Mouse (Mus musculus): ENCODE results near the gene Sytl3.
"Not testable (repeated sequence)": the region's sequence is repeated elsewhere in the genome, so short reads cannot be mapped to it uniquely, and the experiment has no call there.

Sytl3 gene

DNA sequence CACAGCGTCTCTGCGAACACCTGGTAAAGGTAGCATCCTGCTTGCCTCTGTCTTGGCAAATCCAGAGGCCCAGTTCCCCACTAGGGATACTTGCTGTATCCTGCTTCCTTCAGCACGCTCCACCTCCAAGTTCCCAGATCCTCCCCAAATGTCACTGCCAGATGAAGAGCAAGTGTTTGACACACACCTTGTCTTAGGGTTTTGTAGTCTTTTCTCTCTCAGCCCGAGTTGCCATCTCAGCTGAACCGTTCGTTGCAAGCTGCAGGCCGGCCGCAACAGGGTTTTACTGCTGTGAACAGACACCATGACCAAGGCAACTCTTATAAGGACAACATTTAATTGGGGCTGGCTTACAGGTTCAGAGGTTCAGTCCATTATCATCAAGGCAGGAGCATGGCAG lies 12.1 kb upstream of the Sytl3 start:
- DNase-seq (ENCODE audit: low spot score) = not testable (repeated sequence)

DNA sequence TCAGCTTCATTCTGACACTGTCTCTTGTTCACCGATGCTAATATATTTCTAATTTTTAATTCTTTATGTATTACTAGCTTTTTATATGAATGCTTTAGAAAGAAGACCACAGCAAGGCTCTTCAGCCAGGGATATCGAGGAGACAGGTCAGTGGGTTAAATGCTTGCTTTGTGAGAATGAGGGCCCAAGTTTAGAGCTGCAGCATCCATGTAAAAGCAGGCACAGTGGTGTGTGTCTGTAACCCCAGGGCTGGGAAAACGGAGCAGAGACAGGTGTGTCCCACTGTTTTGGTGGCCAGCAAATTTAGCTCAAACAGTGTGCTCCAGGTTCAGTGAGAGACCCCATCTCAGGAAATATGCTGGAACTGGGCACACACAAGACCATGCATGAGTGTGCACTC lies 11.4 kb upstream of the Sytl3 start:
- DNase-seq (ENCODE audit: low spot score) = not testable (repeated sequence)

DNA sequence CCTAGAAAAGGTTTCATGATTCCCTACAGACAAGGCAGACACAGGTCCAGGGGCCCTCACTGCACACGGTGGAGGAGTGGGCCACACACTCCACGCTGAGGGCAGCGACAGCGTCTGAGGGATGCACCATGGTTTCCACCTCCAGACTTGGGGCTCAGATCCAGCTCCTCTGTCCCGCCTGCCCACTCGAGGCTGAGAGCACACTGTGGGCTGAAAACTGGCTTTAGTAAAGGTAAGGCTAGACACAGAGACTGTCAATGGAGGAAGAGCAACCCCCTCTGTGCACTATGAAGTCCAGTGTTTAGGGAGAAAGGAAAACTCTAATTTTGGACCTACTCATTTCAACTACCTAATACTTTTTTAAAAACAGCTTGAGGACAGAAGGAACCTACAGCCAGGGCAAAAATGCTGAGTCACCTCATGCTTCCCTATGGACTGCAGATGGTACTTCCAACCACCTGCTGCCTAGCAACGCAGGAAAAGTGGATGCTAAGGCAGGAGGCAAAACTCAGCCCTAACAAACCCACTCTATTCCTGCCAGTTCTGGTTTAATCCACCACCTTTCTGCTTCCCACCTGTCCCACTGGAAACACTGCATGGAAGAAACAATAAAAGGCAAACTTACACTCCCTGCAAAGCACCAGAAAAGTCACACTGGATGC lies 7.9 kb upstream of the Sytl3 start:
- DNase-seq (ENCODE audit: low spot score) = not testable (repeated sequence)

DNA sequence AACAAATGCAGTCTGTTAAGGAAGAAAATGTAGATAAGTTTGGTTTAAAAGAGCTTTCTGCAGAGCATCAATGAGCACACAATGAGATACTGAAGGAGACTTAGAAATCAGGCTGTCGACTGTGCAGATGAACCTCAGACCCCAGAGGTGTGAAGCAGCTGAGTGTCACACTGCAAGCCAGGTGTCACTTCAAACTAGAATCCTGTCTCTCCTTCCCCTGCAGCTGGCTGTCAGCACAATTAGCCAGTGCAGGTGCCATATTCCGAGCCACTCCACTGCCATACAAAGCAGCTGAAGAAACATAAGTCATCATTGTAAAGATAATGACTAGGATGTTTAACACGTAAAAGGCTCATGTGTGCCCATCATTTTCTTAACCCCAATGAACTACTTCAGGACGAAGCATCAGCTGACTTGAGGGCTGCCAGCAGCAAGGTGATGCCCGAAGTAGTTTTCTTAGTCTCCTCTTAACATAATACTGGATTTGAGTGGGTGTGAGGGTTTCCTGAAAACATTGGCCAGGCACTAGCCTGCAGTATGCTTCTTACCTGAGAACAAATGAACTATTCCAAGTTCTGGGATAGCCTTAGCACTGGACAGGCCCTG lies 5.4 kb upstream of the Sytl3 start:
- DNase-seq (ENCODE audit: low spot score) = not testable (repeated sequence)

DNA sequence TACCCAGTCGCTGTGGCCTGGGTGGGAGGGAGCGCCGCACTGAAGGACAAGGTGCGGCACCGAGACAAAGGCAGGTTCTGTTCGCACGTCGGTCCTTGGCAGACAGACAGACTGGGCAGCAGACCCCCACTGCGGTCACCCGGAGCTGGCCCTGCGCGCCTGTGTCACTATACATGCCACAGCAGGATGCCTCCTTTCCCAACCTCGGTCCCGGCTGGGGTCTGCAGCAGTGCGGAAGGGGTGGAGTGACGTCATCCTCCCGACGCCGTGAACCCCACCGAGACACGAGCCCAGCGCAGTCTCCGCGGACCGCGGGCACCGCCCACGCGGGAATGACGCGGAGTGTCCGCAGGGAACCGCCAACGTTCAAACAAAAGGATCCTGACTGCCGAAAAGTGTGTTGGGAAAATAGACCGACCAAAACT lies 3.8 kb upstream of the Sytl3 start:
- peak; percentile 91 for DNase-seq (ENCODE audit: low spot score)

DNA sequence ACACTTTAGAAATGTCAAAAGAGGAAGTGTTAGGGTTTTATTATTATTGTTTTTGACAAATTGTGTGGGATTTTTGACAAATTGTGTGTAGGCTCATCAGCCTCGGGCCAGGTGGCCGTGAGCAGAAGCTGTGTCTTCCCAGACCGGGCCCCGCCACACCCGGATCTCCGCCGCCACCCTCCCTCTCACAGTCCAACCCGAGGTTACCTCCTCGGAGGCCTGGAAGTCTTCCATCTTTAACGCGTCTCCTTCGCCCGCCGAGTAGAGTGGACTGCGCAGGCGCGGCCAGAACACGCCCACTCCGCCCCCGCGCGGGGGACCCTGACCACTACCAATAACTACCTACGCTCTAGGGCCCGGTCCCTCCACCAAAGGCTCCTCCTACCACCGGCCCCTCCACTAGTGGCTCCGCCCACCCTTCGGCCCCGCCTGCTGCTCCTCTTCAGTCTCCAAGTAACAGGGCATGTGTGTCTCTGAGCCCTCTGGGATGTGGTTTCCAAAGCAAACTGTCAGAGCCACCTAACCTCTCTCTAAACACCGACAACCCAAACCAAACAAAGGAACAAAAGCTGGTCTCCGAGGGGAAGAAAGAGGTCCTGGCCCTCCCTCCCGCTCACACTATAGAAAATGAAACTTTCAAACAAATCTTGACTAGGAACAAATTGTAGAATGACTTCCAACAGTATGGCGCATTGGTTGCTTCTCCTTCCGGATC lies 3.2 kb upstream of the Sytl3 start, which contains the start of gene Dynlt1f:
TSS of gene Dynlt1f (minus strand) at position 334 of the 715 bp plus-strand sequence.
- peak; percentile 50 for DNase-seq (ENCODE audit: low spot score)

DNA sequence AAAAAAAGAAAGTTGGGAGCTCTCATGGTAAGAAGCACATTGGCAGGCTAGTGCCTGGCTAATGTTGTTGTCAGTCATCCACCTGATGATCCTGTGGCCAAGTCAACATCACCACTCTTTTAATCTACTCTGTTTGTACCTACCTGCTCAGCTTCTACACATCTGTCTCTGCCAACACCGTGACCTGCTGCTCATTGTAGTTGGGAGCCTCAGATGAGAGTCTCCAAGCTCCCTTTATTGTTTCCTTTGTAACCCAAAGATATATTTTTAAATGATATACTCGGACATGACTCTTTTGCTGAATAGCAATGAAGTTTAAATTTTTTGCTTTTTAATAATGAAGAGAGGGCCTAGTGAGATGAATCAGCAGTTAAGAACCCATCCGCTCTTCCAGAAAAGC lies 2.4 kb upstream of the Sytl3 start:
- DNase-seq (ENCODE audit: low spot score) = not testable (repeated sequence)

DNA sequence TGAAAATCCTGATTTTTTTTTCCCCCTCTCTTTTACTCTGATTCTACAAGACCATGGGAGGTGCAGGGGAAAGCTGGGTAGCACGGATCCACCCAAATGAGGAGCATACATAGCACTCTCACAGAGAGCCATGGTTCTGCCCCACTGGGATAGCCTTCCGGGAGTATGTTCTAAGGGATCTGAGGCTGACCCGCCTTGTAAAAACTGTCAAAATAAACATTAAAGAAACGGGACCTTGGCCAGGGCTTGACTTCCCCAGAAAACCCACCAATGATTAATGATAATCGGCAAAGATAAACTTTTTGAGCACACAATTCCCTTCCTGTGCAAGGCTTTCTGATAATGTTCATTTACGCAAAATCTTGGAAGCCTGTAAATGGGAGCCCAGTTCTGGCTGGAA lies 1.7 kb downstream of the Sytl3 start:
- not testable (repeated sequence) for DNase-seq (ENCODE audit: low spot score)

DNA sequence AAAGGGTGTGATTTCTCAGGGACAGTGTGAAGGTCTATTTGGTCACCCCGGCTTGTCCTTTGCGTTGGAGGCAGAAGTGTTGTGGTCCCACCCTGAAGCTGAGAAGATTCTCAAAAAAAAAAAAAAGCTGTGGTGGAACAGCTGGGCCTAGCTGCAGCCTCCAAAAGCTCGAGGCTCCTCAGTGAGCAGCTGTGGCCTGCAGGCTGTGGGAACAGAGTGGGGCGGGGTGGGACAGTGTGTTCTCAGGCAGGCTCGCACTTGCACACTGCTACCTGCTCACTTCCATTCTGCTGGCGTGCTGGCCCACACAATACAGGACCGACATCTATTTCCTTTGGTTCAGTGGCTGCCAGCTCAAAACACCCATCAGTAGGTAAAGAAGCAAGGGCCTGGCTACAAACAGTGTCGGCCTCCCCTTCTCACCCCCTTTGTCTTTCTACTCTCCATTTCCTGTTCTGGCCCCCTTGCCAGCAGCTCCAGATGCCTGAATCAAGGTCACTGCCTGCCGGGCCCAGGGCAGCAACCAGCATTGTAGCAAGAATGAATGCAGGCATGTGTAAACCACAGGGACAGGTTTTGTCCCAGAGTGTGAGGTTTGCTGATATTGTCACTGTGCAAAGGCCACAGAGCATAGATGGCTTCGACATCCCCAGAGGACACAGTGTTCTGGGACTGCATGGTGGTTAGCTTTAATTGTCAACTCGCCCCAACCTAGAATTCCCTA lies 2.4 kb downstream of the Sytl3 start:
- DNase-seq (ENCODE audit: low spot score) = peak; percentile 16

DNA sequence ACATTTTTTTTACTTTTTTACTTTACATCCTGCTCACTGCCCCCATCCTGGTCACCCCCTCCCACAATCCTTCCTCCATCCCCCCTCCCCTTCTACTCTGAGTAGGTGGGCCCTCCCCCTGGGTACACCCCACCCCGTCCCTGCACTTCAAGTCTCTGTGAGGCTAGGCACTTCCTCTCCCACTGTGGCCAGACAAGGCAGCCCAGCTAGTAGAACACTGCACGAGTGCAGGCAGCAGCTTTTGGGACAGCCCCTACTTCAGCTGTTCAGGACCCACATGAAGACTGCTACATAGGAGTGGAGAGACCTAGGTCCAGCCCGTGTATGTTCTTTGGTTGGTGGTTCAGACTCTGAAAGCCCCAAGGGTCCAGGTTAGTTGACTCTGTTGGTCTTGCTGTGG lies 3.9 kb downstream of the Sytl3 start:
- DNase-seq (ENCODE audit: low spot score) = not testable (repeated sequence)

DNA sequence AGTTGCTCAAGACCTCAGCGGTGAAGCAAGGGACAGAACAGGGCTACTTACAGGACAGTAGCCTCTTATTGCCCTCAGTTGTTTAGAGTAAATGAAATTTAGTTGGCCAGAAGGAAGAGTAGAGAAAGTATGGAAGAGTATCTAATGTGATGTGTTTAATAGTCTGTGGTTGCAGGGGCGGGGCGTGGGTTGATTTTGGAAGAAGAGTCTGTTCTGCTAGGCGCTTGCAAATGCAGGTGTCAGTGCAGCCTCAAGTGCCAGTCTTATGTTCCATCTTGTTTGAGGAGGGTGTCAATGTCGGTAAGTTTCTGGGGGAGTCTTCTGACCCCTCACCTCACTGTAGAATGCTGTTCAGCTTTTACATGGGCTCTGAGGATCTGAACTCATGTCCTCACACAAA lies 6.5 kb downstream of the Sytl3 start:
- DNase-seq (ENCODE audit: low spot score) = not testable (repeated sequence)

DNA sequence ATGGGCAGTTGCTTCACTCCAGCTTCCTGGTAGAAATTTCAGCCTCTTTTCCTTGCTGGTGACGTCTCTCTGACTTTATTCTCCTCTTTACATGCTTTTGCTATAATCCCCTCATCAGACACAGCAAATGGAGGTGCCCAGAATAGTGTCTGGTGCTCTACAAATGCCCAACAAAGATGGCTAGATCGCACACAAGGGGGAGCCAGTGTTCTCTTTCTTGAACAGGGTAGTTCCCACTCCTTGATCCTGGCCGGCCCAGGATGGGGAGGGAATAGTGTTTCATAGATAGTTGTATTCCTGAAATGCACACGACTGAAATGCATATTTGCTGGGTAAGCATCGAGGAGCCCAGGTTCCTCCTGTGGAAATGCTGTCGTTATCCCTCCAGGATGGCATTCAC lies 9.6 kb downstream of the Sytl3 start:
- not testable (repeated sequence) for DNase-seq (ENCODE audit: low spot score)

DNA sequence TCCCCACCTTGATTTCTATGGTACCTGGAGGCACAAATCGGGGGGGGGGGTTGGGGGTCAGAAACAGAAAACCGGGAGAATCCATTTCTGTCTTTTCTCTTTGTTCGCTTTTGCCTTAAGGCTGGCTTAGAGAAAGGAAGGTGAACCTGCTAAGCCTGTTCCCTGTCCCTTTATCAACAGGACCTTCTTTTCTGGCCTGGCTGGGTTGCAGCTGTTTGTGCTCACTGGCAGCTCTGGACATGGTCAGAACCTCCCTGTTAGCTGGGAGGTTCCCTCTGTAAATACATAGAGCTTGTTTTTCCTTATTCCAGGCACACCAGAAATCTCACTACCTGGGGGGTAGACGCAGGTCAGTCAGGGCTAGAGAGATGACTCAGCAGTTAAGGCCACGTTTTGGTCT lies 15.4 kb downstream of the Sytl3 start:
- not testable (repeated sequence) for DNase-seq (ENCODE audit: low spot score)

DNA sequence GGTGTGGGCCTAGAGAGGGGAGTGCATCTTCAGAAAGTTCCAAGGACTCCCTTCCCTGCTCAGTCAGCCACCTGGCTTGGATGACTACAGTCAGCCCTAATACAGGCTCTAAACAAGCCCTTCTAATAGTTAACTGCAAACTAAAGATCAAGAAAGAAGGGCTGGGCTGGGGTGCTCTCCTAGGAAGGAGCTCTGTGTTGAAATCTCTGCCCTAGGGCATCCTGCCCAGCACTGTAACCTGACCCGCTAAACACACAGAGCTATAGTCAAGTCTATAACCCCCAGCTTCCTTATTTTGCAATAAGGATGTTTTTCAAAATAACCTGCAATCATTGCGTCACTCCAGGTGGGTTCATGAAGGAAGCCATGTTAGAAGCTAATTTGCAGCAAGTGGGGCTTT lies 19.2 kb downstream of the Sytl3 start:
- DNase-seq (ENCODE audit: low spot score) = not testable (repeated sequence)

DNA sequence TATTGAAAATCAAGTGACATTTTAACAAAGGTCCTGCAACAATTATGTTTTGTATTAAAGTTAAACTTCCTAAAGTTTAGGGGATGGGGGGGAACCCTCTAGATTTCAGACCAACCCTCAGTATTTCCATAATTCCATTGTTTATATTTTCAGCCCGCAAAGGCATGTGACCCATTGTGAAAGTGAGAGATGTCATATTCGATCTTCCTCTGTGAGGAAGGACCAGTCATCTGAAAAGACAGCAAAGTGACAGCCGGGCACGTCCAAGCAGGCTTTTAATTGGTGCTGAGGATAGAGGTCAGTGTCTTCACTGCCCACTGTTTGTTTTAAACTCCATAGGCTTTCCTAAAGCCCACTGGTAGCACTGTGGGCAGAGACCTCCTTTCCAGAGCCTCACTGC lies 22.8 kb downstream of the Sytl3 start:
- DNase-seq (ENCODE audit: low spot score) = peak; percentile 80

DNA sequence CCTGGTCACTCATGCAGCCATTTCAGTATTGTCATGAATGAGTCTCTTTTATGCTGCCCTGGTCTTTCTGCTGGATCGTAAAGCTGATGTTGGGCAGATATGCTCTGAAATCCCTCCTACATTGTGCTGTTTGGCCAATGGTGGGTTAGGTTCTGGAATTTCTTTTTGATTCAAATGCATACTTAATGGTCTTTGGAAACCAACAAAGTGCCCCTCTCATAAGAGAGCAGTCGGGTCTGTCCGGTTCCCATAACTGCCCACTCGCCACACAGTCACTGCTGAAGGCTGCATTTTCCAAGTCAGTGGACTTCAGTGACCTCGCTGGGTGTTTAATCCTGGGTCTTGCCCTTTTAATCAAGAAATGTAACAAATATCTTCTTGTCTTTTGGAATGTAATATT lies 24.8 kb downstream of the Sytl3 start:
- not testable (repeated sequence) for DNase-seq (ENCODE audit: low spot score)

DNA sequence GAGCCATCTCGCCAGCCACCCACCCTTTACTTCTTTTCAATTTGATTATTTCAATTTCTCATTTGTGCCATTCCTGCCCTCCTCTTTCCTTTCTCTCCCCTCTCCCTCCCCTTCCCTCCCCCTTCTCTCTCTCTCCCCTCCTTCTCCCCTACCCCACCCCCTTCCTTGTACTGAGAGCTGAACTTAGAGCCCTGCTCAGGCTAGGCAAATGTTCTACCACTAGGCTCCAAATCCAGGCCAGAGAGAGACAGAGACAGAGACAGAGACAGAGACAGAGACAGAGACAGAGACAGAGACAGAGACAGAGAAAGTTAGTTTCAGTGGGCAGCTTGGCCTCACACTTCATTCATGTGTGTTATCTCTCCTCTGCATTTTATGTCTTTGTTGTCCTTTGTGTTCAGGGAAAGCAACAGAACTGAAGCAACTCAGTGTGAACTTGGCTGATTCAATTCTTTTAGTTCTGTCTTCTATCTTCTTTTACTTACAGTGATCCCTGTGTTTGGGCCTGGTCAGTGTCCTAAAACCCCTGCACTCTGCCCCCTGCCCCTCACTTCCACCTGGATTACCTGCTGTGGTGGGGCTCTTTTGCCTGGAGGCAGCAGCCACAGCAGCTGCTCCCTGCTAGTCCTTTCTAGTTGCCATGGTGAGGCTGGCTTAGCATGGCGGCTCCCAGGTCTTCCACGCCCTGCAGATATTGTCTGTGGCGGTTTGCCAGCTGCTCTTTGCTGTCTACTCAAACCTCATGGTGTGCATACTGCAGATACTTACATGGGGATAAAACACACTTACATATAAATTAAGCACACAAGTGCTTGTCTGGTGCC lies 25.8 kb downstream of the Sytl3 start:
- DNase-seq (ENCODE audit: low spot score) = peak; percentile 19

DNA sequence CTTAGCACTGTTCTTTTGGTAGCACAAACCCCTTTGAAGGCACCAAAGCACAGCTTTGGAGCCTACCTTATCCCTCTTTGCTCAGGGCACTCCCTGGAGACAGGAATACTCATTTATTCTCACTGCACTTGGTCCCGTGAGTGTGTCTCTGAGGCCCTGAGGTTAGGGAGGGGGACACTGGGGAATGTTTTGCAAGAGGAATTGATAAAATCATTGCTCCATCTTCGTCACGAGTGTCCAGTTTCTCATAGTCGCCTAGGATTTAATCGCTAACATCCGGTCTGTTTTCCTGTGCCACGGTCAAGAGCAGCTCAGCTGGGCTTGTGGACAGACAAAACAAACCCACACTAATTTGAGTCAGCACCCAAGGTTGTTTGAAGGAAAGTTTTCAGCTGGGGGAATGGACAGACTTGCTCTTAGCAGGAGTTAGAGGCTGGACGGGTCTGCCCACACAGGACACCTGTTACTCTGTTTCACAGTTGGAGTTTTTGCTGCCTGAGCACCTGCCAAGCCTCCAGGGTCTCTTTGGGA lies 26.5 kb downstream of the Sytl3 start:
- not testable (repeated sequence) for DNase-seq (ENCODE audit: low spot score)

DNA sequence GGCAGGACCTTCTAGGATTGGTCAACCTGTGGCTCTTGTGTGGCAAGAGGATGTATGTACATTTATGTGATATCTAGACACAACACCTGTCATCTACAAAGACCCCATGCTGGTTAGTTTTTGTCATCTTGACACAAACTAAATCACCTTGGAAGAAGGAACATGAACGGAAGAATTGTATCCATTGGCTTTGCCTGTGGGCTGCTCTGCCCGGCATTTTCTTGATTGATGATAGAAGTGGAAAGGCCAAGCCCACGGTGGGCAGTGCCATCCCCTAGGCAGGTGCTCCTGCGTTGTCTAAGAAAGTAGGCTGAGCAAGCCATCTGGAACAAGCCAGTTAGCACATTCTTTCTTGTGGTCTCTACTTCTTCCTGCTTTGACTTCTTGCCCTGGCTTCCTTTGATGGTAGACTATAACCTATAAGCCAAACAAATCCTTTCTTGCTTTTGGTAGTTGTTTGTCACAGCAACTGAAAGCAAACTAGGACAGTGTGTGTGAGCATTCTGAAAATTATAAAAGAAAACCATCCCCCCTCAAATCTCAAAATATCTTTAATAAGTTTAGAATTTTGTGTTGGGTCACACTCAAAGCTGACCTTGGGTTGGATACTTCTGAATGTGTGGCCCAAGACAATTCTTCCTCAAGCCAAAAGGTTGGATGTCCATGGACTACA lies 27.5 kb downstream of the Sytl3 start:
- DNase-seq (ENCODE audit: low spot score) = not testable (repeated sequence)

DNA sequence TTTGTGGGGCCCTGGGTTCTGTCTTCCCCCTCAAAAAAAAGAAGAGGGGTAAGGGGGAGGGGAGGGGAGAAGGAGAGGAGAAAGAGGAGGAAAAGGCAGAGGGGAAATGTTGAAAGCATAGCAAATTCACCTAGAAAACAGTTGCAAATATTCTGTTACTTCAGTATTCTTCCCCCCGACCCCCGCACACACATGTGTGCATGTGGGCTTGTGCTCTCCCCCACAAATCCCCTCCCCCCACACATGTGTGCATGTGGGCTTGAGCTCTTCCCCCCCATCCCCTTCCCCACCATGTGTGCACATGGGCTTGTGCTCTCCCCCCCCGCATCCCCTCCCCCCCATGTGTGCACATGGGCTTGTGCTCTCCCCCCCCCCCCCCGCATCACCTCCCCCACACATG lies 30.5 kb downstream of the Sytl3 start:
- DNase-seq (ENCODE audit: low spot score) = not testable (repeated sequence)

DNA sequence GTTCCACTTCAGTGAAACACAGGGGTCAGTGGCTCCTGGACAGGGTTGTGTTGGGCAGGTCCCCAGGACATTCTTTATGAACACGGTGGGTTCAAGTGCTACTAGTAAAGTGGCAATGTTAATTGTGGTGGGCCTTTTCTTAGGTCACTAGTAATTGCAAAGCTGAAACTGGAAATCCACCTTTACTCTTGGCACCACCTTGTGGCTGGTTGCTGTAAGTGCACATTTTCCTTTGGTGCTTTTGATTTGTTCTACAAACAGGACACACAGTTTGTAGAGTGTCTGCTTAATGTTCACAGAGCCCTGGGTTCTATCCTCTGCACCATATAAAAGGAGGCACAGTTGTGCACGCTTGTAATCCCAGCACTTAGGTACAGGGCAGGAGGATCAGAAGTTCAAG lies 32.7 kb downstream of the Sytl3 start:
- peak; percentile 83 for DNase-seq (ENCODE audit: low spot score)

Measured in retina, embryonic 14.5 days (tissue).